Mouse (Mus musculus) central nervous system, embryonic 11.5 days (tissue): ENCODE data around the gene Arl8a. TPM values are rescaled to one million over a fixed set of nuclear protein-coding genes. Genes with fewer than 3 reads are reported as not detected.

Source experiments
- polyA plus RNA-seq: library from polyadenylated mRNA; depleted of rRNA; stranded (reverse); fragments of >200 nt; gene quantifications from 2 replicates; pipeline ENCODE4 v1.2.3, GENCODE M21; 2012; rRNA removed

The Arl8a gene
- polyA plus RNA-seq: 82.5 and 97.0 TPM in 2 replicates

GRCm38 (mm10) chr1:135146077-135146945, at the start of gene Arl8a:
Arl8a (plus strand) TSS chr1:135146824.

GRCm38 (mm10) chr1:135105124-135105523, 41.5 kb upstream of the Arl8a start, which contains the start of gene Lgr6:
Lgr6 (minus strand) TSS chr1:135105276.

GRCm38 (mm10) chr1:135132473-135132872, 14.2 kb upstream of the Arl8a start, which contains the start of gene Ptpn7:
Ptpn7 (plus strand) TSS chr1:135132700.

GRCm38 (mm10) chr1:135167435-135167834, 20.8 kb downstream of the Arl8a start, which contains the start of gene Gpr37l1:
Gpr37l1 (minus strand) TSS chr1:135167681.

Other genes with a start within 250 kb of the Arl8a start
- 8.3 and 8.7 TPM in 2 replicates for gene Ppp1r12b, start 190.9 kb upstream of the Arl8a start, polyA plus RNA-seq
- 29.1 and 32.5 TPM in 2 replicates for gene Ube2t, start 184.3 kb upstream of the Arl8a start, polyA plus RNA-seq
- 0.11 and 0.45 TPM in 2 replicates for gene Lgr6, start 41.5 kb upstream of the Arl8a start, polyA plus RNA-seq
- gene Ptpn7, start 14.1 kb upstream of the Arl8a start, polyA plus RNA-seq: 2.1 and 2.3 TPM in 2 replicates
- gene Gpr37l1, start 20.9 kb downstream of the Arl8a start, polyA plus RNA-seq: 0.02 TPM in 1 of 2 replicates, not detected in the other
- 0.70 and 1.2 TPM in 2 replicates for gene Elf3, start 111.7 kb downstream of the Arl8a start, polyA plus RNA-seq
- 40.7 and 48.9 TPM in 2 replicates for gene Rnpep, start 137.3 kb downstream of the Arl8a start, polyA plus RNA-seq
- 52.6 and 54.9 TPM in 2 replicates for gene Timm17a, start 167.0 kb downstream of the Arl8a start, polyA plus RNA-seq
- gene Lmod1, start 178.0 kb downstream of the Arl8a start, polyA plus RNA-seq: 0.63 and 0.83 TPM in 2 replicates
- 29.3 and 35.1 TPM in 2 replicates for gene Shisa4, start 228.4 kb downstream of the Arl8a start, polyA plus RNA-seq